Mouse (Mus musculus) embryonic facial prominence, embryonic 14.5 days (tissue): ENCODE measurements at regions not wholly inside any gene's neighbourhood (a gene's known extent, or its start where the extent isn't known, plus 50 kb on each side); places are given as distances from the start of the nearest gene placed in this dataset.

ENCODE experiments used
- ATAC-seq: fragments of 200-750 bp; cut with Nextera tagmentation; 2 replicates; pipeline ENCODE4 v1.8.0; 2017; ENCODE audit warnings: low read depth, moderate number of reproducible peaks, moderate TSS enrichment
- DNase-seq: peaks from one replicate; pipeline ENCODE4 v3.0.0-alpha.2; 2015; ENCODE audit warnings: low spot score
- H3K27ac ChIP-seq: fragments of 300-500 bp; sonication (generic); replicated peaks from 2 replicates; pipeline ENCODE4 v1.5.1; 2014; ENCODE audit warnings: low read depth, mild to moderate bottlenecking, low read length, moderate library complexity
- H3K27me3 ChIP-seq: fragments of 300-500 bp; sonication (generic); replicated peaks from 2 replicates; pipeline ENCODE4 v1.6.1; 2014; ENCODE audit warnings: low read length; ENCODE audit not compliant: control insufficient read depth, insufficient read depth
- H3K36me3 ChIP-seq: fragments of 300-500 bp; sonication (generic); 2 replicates; pipeline ENCODE4 v1.6.1; 2014; ENCODE audit warnings: low read length, mixed read lengths; ENCODE audit not compliant: control insufficient read depth, insufficient read depth
- H3K4me1 ChIP-seq: fragments of 300-500 bp; sonication (generic); 2 replicates; pipeline ENCODE4 v1.6.1; 2014; ENCODE audit warnings: antibody characterized with exemption, low read length; ENCODE audit not compliant: control insufficient read depth, insufficient read depth
- H3K4me2 ChIP-seq: fragments of 300-500 bp; sonication (generic); 2 replicates; pipeline ENCODE4 v1.6.1; 2014; ENCODE audit warnings: low read depth, mild to moderate bottlenecking, low read length, moderate library complexity, mixed read lengths
- H3K4me3 ChIP-seq: fragments of 300-500 bp; sonication (generic); 2 replicates; pipeline ENCODE4 v1.5.1; 2014; ENCODE audit warnings: low read depth, mild to moderate bottlenecking, low read length
- H3K9ac ChIP-seq: fragments of 300-500 bp; sonication (generic); 2 replicates; pipeline ENCODE4 v1.6.1; 2014; ENCODE audit warnings: low read depth, mild to moderate bottlenecking, low read length, moderate library complexity, mixed read lengths
- H3K9me3 ChIP-seq: fragments of 300-500 bp; sonication (generic); 2 replicates; pipeline ENCODE4 v1.6.1; 2016; ENCODE audit warnings: low read length; ENCODE audit not compliant: control insufficient read depth
- WGBS: fragments of 180-500 bp; shearing (Covaris S2); extraction: QIAGEN DNeasy Blood & Tissue Kit; methylation state at CpG from one replicate; pipeline ENCODE4 v1.1.7; 2014; 5-methylcytosine and 5-hydroxymethylcytosine counted together

GRCm38 (mm10) chr17:92159325-92159724 lies 1039.5 kb upstream of the Adcyap1 start:
- Histone ChIP-seq H3K27me3 (no peaks in the 10 kb centered on the region), H3K4me2 (no peak overlapping the region), H3K4me3 (no peak overlapping the region), H3K9ac (no peak overlapping the region), H3K4me1 (no peaks in the 10 kb centered on the region), H3K27ac (no peak overlapping the region), H3K36me3 (no peaks in the 10 kb centered on the region), H3K9me3 (no peaks in the 10 kb centered on the region)
- WGBS: 64% methylated on average over 1 of the region's 1 CpGs
- ATAC-seq (no peak), DNase-seq (no peak)

- no peaks in the 10 kb centered on the region for H3K9me3 ChIP-seq
- 79% methylated on average over 1 of the region's 1 CpGs for WGBS
Observed at GRCm38 (mm10) chr17:92185740-92186139, 1013.1 kb upstream of the Adcyap1 start.

GRCm38 (mm10) chr17:92210730-92211129 lies 988.1 kb upstream of the Adcyap1 start:
- Histone ChIP-seq H3K27ac (no peak overlapping the region), H3K4me1 (no peaks in the 10 kb centered on the region), H3K4me2 (no peak overlapping the region), H3K9ac (no peak overlapping the region), H3K36me3 (no peaks in the 10 kb centered on the region), H3K9me3 (no peaks in the 10 kb centered on the region), H3K4me3 (no peak overlapping the region), H3K27me3 (no peaks in the 10 kb centered on the region)
- DNase-seq (peak; percentile 19), ATAC-seq (no peak)

More at GRCm38 (mm10) chr17:92185740-92186139, 1013.1 kb upstream of the Adcyap1 start:
- H3K4me3 ChIP-seq: no peak overlapping the region
- no peaks in the 10 kb centered on the region for H3K36me3 ChIP-seq
- H3K27ac ChIP-seq: no peak overlapping the region
- H3K9ac ChIP-seq: no peak overlapping the region
- H3K4me2 ChIP-seq: no peak overlapping the region
- no peak for DNase-seq
- H3K4me1 ChIP-seq: no peaks in the 10 kb centered on the region
- no peaks in the 10 kb centered on the region for H3K27me3 ChIP-seq
- no peak for ATAC-seq

DNA sequence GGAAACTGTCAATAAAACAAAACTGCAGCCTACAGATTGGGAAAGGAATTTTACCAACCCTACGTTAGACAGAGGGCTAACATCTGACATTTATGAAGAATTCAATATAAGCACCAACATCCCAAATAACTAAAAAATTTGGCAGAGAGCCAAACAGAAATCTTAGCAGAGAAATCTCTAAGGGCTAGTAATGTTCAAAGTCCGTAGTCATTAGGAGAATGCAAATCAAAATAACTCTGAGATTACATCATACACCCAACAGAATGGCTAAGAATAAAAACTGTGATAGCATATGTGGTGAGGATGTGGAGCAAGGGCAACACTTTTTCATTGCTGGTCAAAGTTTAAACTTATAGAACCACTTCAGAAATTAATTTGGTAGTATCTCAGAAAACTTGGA lies 982.4 kb upstream of the Adcyap1 start:
- Histone ChIP-seq H3K9ac (no peak overlapping the region), H3K4me1 (no peaks in the 10 kb centered on the region), H3K4me2 (no peak overlapping the region), H3K27ac (no peak overlapping the region), H3K36me3 (no peaks in the 10 kb centered on the region), H3K27me3 (no peaks in the 10 kb centered on the region), H3K9me3 (no peaks in the 10 kb centered on the region), H3K4me3 (no peak overlapping the region)
- DNase-seq (peak; percentile 2), ATAC-seq (no peak)
- WGBS: 30% methylated on average over 2 of the region's 2 CpGs
